In the genomic region with DNA sequence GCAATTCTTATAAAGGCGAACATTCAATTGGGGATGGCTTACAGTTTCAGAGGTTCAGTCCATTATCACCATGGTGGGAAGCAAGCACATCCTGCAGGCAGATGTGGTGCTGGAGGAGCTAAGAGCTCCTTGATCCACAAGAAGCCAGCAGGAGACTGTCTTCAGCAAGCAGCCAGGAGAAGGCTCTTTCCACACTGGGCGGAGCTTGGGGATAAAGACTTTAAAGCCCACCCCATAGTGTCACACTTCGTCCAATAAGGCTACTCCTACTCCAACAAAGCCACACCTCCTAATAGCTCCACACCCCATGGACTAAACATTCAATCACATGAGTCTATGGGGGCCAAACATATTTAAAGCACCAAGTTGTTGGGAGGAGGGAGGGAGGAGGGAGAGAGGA, we compare ENCODE assay signal across 20 mouse cellular contexts. TPM values are rescaled to one million over a fixed set of nuclear protein-coding genes. Genes with fewer than 3 reads are reported as not detected.
"Had no signal": no experiment of that assay in that cellular context is flagged by ENCODE, and none has a peak within 500 bp of the region (broad histone marks: within the 10 kb centered on the region; RNA-seq: fewer than 3 reads in every experiment).

No protein-coding gene starts in this region.

- DNase-seq: kidney, adult 8-10 months; kidney, postnatal 10 days; kidney, postnatal 36 days; left cerebral cortex, postnatal 4 days; liver, embryonic 13.5 days; lung, adult 2 months; lung, postnatal 14 days; lung, postnatal 4 days; thymus, adult 18-20 months; thymus, postnatal 36 days had no signal

- H3K9ac ChIP-seq: kidney, embryonic 15.5 days; limb, embryonic 12.5 days; limb, embryonic 15.5 days; liver, embryonic 13.5 days; midbrain, embryonic 13.5 days; neural tube, embryonic 13.5 days had no signal

- ATAC-seq: midbrain, embryonic 13.5 days; midbrain, embryonic 16.5 days had no signal

- H3K36me3 ChIP-seq: kidney, embryonic 15.5 days; limb, embryonic 12.5 days; limb, embryonic 15.5 days; liver, embryonic 13.5 days; midbrain, embryonic 13.5 days; neural tube, embryonic 13.5 days had no signal

- H3K9me3 ChIP-seq: kidney, embryonic 15.5 days; limb, embryonic 12.5 days; limb, embryonic 15.5 days; liver, embryonic 13.5 days; midbrain, embryonic 13.5 days; neural tube, embryonic 13.5 days had no signal

- H3K4me1 ChIP-seq: neural tube, embryonic 13.5 days had no signal

- H3K27me3 ChIP-seq: limb, embryonic 12.5 days; limb, embryonic 15.5 days had no signal

- H3K4me3 ChIP-seq: kidney, embryonic 15.5 days; limb, embryonic 12.5 days; limb, embryonic 15.5 days; liver, embryonic 13.5 days; midbrain, embryonic 13.5 days; myocyte; neural tube, embryonic 13.5 days had no signal

- H3K4me2 ChIP-seq: kidney, embryonic 15.5 days; limb, embryonic 12.5 days; limb, embryonic 15.5 days; liver, embryonic 13.5 days; midbrain, embryonic 13.5 days; neural tube, embryonic 13.5 days had no signal

- H3K27ac ChIP-seq: kidney, embryonic 15.5 days; limb, embryonic 12.5 days; limb, embryonic 15.5 days; liver, embryonic 13.5 days; midbrain, embryonic 13.5 days; neural tube, embryonic 13.5 days; stomach, postnatal 0 days had no signal

RNA-seq across cellular contexts. Expression of a gene that starts 55.8 kb away (rescaled TPM):
- total RNA-seq: monocyte, adult 5-6 weeks; neutrophil, adult 5-6 weeks had no signal
